Comparison of ENCODE assay signal across 8 mouse cellular contexts in genomic region chr9:106454888-106455681, GRCm38 (mm10). TPM values are rescaled to one million over a fixed set of nuclear protein-coding genes. Genes with fewer than 3 reads are reported as not detected.
DNase-seq lines count a peak whose midpoint lies in the region; ATAC-seq lines count a peak whose summit lies in the region.

No protein-coding gene starts in this region.

- peak overlapping the region; percentile 93 for H3K4me2 ChIP-seq in intestine, embryonic 15.5 days (replicated peaks)
- peak overlapping the region; percentile 100 for H3K4me2 ChIP-seq in neural tube, embryonic 13.5 days

- WGBS in intestine, embryonic 15.5 days: 13% methylated on average over 17 of the region's 17 CpGs
- 1% methylated on average over 17 of the region's 17 CpGs for WGBS in neural tube, embryonic 13.5 days

- DNase-seq in cerebellum, postnatal 14 days: peak; percentile 38 to 50
- peak; percentile 62 for DNase-seq in right cerebral cortex, postnatal 25 days
- DNase-seq in right cerebral cortex, postnatal 36 days (ENCODE audit: low spot score in 2 of 2): no peak
- DNase-seq in adrenal gland, postnatal 4 days (ENCODE audit: low spot score in 2 of 2): no peak
- DNase-seq in lung, adult 18-20 months: no peak

- ATAC-seq in cerebellum, adult (ENCODE audit: insufficient number of reproducible peaks, low FRiP score, low TSS enrichment): no peak
- no peak for ATAC-seq in intestine, embryonic 15.5 days
- ATAC-seq in neural tube, embryonic 13.5 days (ENCODE audit: low read depth): peak; percentile 16

- no peaks in the 10 kb centered on the region for H3K9me3 ChIP-seq in intestine, embryonic 15.5 days
- no peaks in the 10 kb centered on the region for H3K9me3 ChIP-seq in neural tube, embryonic 13.5 days

- H3K4me3 ChIP-seq in intestine, embryonic 15.5 days (replicated peaks): peak overlapping the region; percentile 66
- peak overlapping the region; percentile 80 for H3K4me3 ChIP-seq in neural tube, embryonic 13.5 days

- peaks cover 59% of the 10 kb centered on the region for H3K4me1 ChIP-seq in intestine, embryonic 15.5 days (replicated peaks)
- H3K4me1 ChIP-seq in neural tube, embryonic 13.5 days (replicated peaks): peaks cover 88% of the 10 kb centered on the region

- no peaks in the 10 kb centered on the region for H3K36me3 ChIP-seq in intestine, embryonic 15.5 days
- H3K36me3 ChIP-seq in neural tube, embryonic 13.5 days: peaks cover 21% of the 10 kb centered on the region

- H3K9ac ChIP-seq in intestine, embryonic 15.5 days: peak overlapping the region; percentile 70
- H3K9ac ChIP-seq in neural tube, embryonic 13.5 days: peak overlapping the region; percentile 96

- no peaks in the 10 kb centered on the region for H3K27me3 ChIP-seq in intestine, embryonic 15.5 days (replicated peaks)
- H3K27me3 ChIP-seq in neural tube, embryonic 13.5 days: no peaks in the 10 kb centered on the region

- H3K27ac ChIP-seq in intestine, embryonic 15.5 days: peak overlapping the region; percentile 36; the same call in 1 of the 2 replicates
- peak overlapping the region; percentile 92 for H3K27ac ChIP-seq in neural tube, embryonic 13.5 days (replicated peaks)

RNA-seq across cellular contexts. Expression of gene Pcbp4, which starts 2.0 kb away (rescaled TPM):
- polyA plus RNA-seq in intestine, embryonic 15.5 days (2015; fragmentation: Nextera tagmentation; extraction: Ambion mirVana): 43.7 and 49.5 TPM in 2 replicates
- polyA plus RNA-seq in neural tube, embryonic 13.5 days (2015; fragmentation: Nextera tagmentation; extraction: Ambion mirVana): 257 and 262 TPM in 2 replicates
- total RNA-seq in adrenal gland, postnatal 4 days (2021): 10 to 100 TPM; 59.5 to 63.8 TPM

RNA-seq across cellular contexts. Expression of gene Abhd14a, which starts 7.6 kb away (rescaled TPM):
- 49.1 and 51.0 TPM in 2 replicates for polyA plus RNA-seq in intestine, embryonic 15.5 days (2015; fragmentation: Nextera tagmentation; extraction: Ambion mirVana)
- polyA plus RNA-seq in neural tube, embryonic 13.5 days (2015; fragmentation: Nextera tagmentation; extraction: Ambion mirVana): 49.7 and 57.4 TPM in 2 replicates
- 10 to 100 TPM; 29.8 to 30.2 TPM for total RNA-seq in adrenal gland, postnatal 4 days (2021)

RNA-seq across cellular contexts. Expression of gene Abhd14b, which starts 7.8 kb away (rescaled TPM):
- polyA plus RNA-seq in intestine, embryonic 15.5 days (2015; fragmentation: Nextera tagmentation; extraction: Ambion mirVana): 25.4 and 31.8 TPM in 2 replicates
- polyA plus RNA-seq in neural tube, embryonic 13.5 days (2015; fragmentation: Nextera tagmentation; extraction: Ambion mirVana): 5.9 and 6.9 TPM in 2 replicates
- total RNA-seq in adrenal gland, postnatal 4 days (2021): 10 to 100 TPM; 43.5 to 44.1 TPM

RNA-seq across cellular contexts. Expression of gene Gpr62, which starts 10.7 kb away (rescaled TPM):
- polyA plus RNA-seq in intestine, embryonic 15.5 days (2015; fragmentation: Nextera tagmentation; extraction: Ambion mirVana): 0.20 and 0.45 TPM in 2 replicates
- 0.73 and 0.92 TPM in 2 replicates for polyA plus RNA-seq in neural tube, embryonic 13.5 days (2015; fragmentation: Nextera tagmentation; extraction: Ambion mirVana)
- total RNA-seq in adrenal gland, postnatal 4 days (2021): under 1 TPM; 0.40 to 0.67 TPM

RNA-seq across cellular contexts. Expression of gene Acy1, which starts 17.0 kb away (rescaled TPM):
- polyA plus RNA-seq in intestine, embryonic 15.5 days (2015; fragmentation: Nextera tagmentation; extraction: Ambion mirVana): 47.7 and 48.7 TPM in 2 replicates
- polyA plus RNA-seq in neural tube, embryonic 13.5 days (2015; fragmentation: Nextera tagmentation; extraction: Ambion mirVana): 27.9 and 31.0 TPM in 2 replicates
- total RNA-seq in adrenal gland, postnatal 4 days (2021): 10 to 100 TPM; 23.1 to 23.4 TPM

Comparison
In these comparisons a context has a peak if more than half of its experiments do, and no peak if none do; other contexts are left out.
1. DNase-seq: peak in cerebellum, postnatal 14 days (2 of 2) and right cerebral cortex, postnatal 25 days (single experiment); none in right cerebral cortex, postnatal 36 days (0 of 2), adrenal gland, postnatal 4 days (0 of 2) and lung, adult 18-20 months (0 of 2).